Mouse (Mus musculus): ENCODE results near the gene Zfp978.
"Not testable (repeated sequence)": the region's sequence is repeated elsewhere in the genome, so short reads cannot be mapped to it uniquely, and the experiment has no call there.

GRCm38 (mm10) chr4:147361003-147361402, at the start of gene Zfp978:
- TF ChIP-seq CTCF, EP300 (IDR thresholded peaks at IDR 0.05; ENCODE audit: low read depth): not testable (repeated sequence)
